ENCODE assay signal across 20 mouse cellular contexts in the genomic region with DNA sequence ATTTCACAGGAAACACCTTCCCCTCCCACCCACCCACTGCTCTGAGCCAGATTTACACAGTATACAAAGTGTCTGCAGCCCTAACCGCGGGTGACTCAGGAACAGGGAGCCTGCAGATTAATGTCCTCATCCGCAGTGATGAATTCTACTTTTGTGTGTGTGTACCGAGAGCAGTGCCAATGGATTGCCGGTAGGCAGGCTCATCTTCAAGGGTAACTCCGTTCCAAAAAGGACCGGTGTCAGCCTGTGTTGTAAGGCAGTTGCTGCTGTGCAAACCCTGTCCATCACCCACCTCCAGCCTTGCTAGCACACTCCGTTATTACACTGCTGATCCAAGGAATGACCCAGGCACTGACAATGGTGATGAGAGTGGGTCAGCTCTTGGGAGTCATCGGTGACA.
A peak's percentile ranks its signal among the peaks of the same experiment; 100 is the strongest.
DNase-seq lines count a peak whose midpoint lies in the region; ATAC-seq and TF ChIP-seq lines count a peak whose summit lies in the region.
"Had no signal": no experiment of that assay in that cellular context is flagged by ENCODE, and none has a peak within 500 bp of the region (broad histone marks: within the 10 kb centered on the region; RNA-seq: fewer than 3 reads in every experiment).

No protein-coding gene starts in this region.

- peaks cover 34% of the 10 kb centered on the region for H3K4me1 ChIP-seq in intestine, embryonic 14.5 days (replicated peaks; ENCODE audit: control insufficient read depth, insufficient read depth, low read length)
- H3K4me1 ChIP-seq in intestine, postnatal 0 days (replicated peaks; ENCODE audit: control insufficient read depth, insufficient read depth, low read length) = no peaks in the 10 kb centered on the region
- H3K4me1 ChIP-seq in stomach, embryonic 14.5 days (ENCODE audit: control insufficient read depth, insufficient read depth, low read length) = peaks cover 30% of the 10 kb centered on the region
- H3K4me1 ChIP-seq in stomach, postnatal 0 days (replicated peaks; ENCODE audit: control insufficient read depth, insufficient read depth) = no peaks in the 10 kb centered on the region
- H3K4me1 ChIP-seq in hindbrain, embryonic 16.5 days (ENCODE audit: control insufficient read depth, insufficient read depth, low read depth, low read length) = peaks cover 3% of the 10 kb centered on the region; the same call in 1 of the 2 replicates
- H3K4me1 ChIP-seq: megakaryocyte, embryonic 14.5 days had no signal

- no peak for DNase-seq in intestine, embryonic 14.5 days (ENCODE audit: low spot score)
- DNase-seq in stomach, postnatal 0 days (ENCODE audit: low spot score) = no peak
- no peak for DNase-seq in embryo, embryonic 10 days (ENCODE audit: low spot score)
- DNase-seq: cerebellum, adult 9-10 months; forebrain, postnatal 0 days; heart, postnatal 36 days; kidney, adult 11 months; kidney, postnatal 4 days; layer of hippocampus, adult 9-11 months; left cerebral cortex, postnatal 4 days; liver, postnatal 0 days; lung, postnatal 14 days; thymus, postnatal 36 days had no signal

- no peak for ATAC-seq in intestine, embryonic 14.5 days (replicated peaks; ENCODE audit: low FRiP score, low TSS enrichment, low read depth)
- no peak for ATAC-seq in intestine, postnatal 0 days
- no peak for ATAC-seq in stomach, embryonic 14.5 days (ENCODE audit: insufficient number of reproducible peaks, insufficient read depth, low FRiP score, low read depth)
- no peak for ATAC-seq in stomach, postnatal 0 days (ENCODE audit: low FRiP score, low TSS enrichment)
- ATAC-seq in hindbrain, embryonic 16.5 days = 0 out of 2 replicates have a peak, but pooled peaks have one; percentile 32
- ATAC-seq in erythroid progenitor cell, adult 5-6 weeks (replicated peaks; ENCODE audit: low FRiP score, poor library complexity, severe bottlenecking) = no peak
- ATAC-seq: forebrain, postnatal 0 days; liver, postnatal 0 days; midbrain, embryonic 16.5 days had no signal

- no peak for TF ChIP-seq EP300 in stomach, postnatal 0 days (optimal IDR thresholded peaks at IDR 0.05)

- peak overlapping the region; percentile 41 for H3K9ac ChIP-seq in intestine, embryonic 14.5 days (ENCODE audit: low read length)
- H3K9ac ChIP-seq in intestine, postnatal 0 days (ENCODE audit: low read depth, low read length) = no peak overlapping the region
- H3K9ac ChIP-seq in stomach, embryonic 14.5 days (replicated peaks; ENCODE audit: low read depth, low read length) = no peak overlapping the region
- H3K9ac ChIP-seq in stomach, postnatal 0 days (ENCODE audit: low read length) = no peak overlapping the region
- no peak overlapping the region for H3K9ac ChIP-seq in hindbrain, embryonic 16.5 days (ENCODE audit: low read depth, low read length)
- H3K9ac ChIP-seq: forebrain, postnatal 0 days; liver, postnatal 0 days had no signal

- peak overlapping the region; percentile 45 for H3K4me2 ChIP-seq in intestine, embryonic 14.5 days (ENCODE audit: low read length)
- no peak overlapping the region for H3K4me2 ChIP-seq in intestine, postnatal 0 days (replicated peaks; ENCODE audit: low read depth)
- peak overlapping the region; percentile 19 for H3K4me2 ChIP-seq in stomach, embryonic 14.5 days (replicated peaks; ENCODE audit: low read depth, low read length)
- no peak overlapping the region for H3K4me2 ChIP-seq in stomach, postnatal 0 days (replicated peaks; ENCODE audit: low read depth)
- H3K4me2 ChIP-seq in hindbrain, embryonic 16.5 days (ENCODE audit: low read length) = no peak overlapping the region

- peak overlapping the region; percentile 76 for H3K27ac ChIP-seq in intestine, embryonic 14.5 days (ENCODE audit: low read depth)
- no peak overlapping the region for H3K27ac ChIP-seq in intestine, postnatal 0 days (ENCODE audit: low read depth, low read length)
- H3K27ac ChIP-seq in stomach, embryonic 14.5 days (ENCODE audit: low read length) = peak overlapping the region; percentile 61; the same call in 1 of the 2 replicates
- H3K27ac ChIP-seq in stomach, postnatal 0 days (replicated peaks) = no peak overlapping the region
- H3K27ac ChIP-seq in hindbrain, embryonic 16.5 days (ENCODE audit: low read depth, low read length) = no peak overlapping the region
- H3K27ac ChIP-seq: left cerebral cortex, adult 2 months had no signal

- H3K9me3 ChIP-seq in intestine, embryonic 14.5 days (ENCODE audit: control insufficient read depth, low read length) = no peaks in the 10 kb centered on the region
- no peaks in the 10 kb centered on the region for H3K9me3 ChIP-seq in intestine, postnatal 0 days (ENCODE audit: control insufficient read depth)
- no peaks in the 10 kb centered on the region for H3K9me3 ChIP-seq in stomach, embryonic 14.5 days (ENCODE audit: control insufficient read depth, low read depth, low read length)
- H3K9me3 ChIP-seq in stomach, postnatal 0 days (ENCODE audit: control insufficient read depth, low read length) = no peaks in the 10 kb centered on the region
- H3K9me3 ChIP-seq in hindbrain, embryonic 16.5 days (ENCODE audit: control insufficient read depth, low read length) = no peaks in the 10 kb centered on the region

- WGBS in intestine, embryonic 14.5 days = 22% methylated on average over 9 of the region's 9 CpGs
- WGBS in intestine, postnatal 0 days = 51% methylated on average over 9 of the region's 9 CpGs
- 22% methylated on average over 9 of the region's 9 CpGs for WGBS in stomach, embryonic 14.5 days
- 34% methylated on average over 9 of the region's 9 CpGs for WGBS in stomach, postnatal 0 days
- WGBS in hindbrain, embryonic 16.5 days = 54% methylated on average over 9 of the region's 9 CpGs

- H3K27me3 ChIP-seq in intestine, embryonic 14.5 days (replicated peaks; ENCODE audit: control insufficient read depth, insufficient read depth, low read length) = no peaks in the 10 kb centered on the region
- H3K27me3 ChIP-seq in intestine, postnatal 0 days (replicated peaks; ENCODE audit: control insufficient read depth, insufficient read depth, low read length) = no peaks in the 10 kb centered on the region
- H3K27me3 ChIP-seq in stomach, embryonic 14.5 days (ENCODE audit: control insufficient read depth, insufficient read depth, low read length) = no peaks in the 10 kb centered on the region
- H3K27me3 ChIP-seq in stomach, postnatal 0 days (ENCODE audit: control insufficient read depth, insufficient read depth, low read length) = no peaks in the 10 kb centered on the region
- H3K27me3 ChIP-seq in hindbrain, embryonic 16.5 days (replicated peaks; ENCODE audit: control insufficient read depth, insufficient read depth, low read length) = no peaks in the 10 kb centered on the region
- H3K27me3 ChIP-seq: megakaryocyte, embryonic 14.5 days had no signal

- no peak for TF ChIP-seq CTCF in intestine, postnatal 0 days (IDR thresholded peaks at IDR 0.05; ENCODE audit: low read depth)
- TF ChIP-seq CTCF in stomach, postnatal 0 days (IDR thresholded peaks at IDR 0.05; ENCODE audit: low read depth) = no peak

- peak overlapping the region; percentile 20 for H3K4me3 ChIP-seq in intestine, embryonic 14.5 days (ENCODE audit: low read depth, low read length)
- no peak overlapping the region for H3K4me3 ChIP-seq in intestine, postnatal 0 days (ENCODE audit: low read depth, low read length)
- peak overlapping the region; percentile 6; the same call in 1 of the 2 replicates for H3K4me3 ChIP-seq in stomach, embryonic 14.5 days (ENCODE audit: low read depth, low read length)
- H3K4me3 ChIP-seq in stomach, postnatal 0 days (ENCODE audit: low read depth, low read length) = no peak overlapping the region
- H3K4me3 ChIP-seq in hindbrain, embryonic 16.5 days (ENCODE audit: low read length) = no peak overlapping the region
- H3K4me3 ChIP-seq: left cerebral cortex, adult 2 months; megakaryocyte, embryonic 14.5 days had no signal

- no peaks in the 10 kb centered on the region for H3K36me3 ChIP-seq in intestine, embryonic 14.5 days (ENCODE audit: control insufficient read depth, insufficient read depth, low read length)
- H3K36me3 ChIP-seq in intestine, postnatal 0 days (ENCODE audit: control insufficient read depth, insufficient read depth) = no peaks in the 10 kb centered on the region
- no peaks in the 10 kb centered on the region for H3K36me3 ChIP-seq in stomach, embryonic 14.5 days (ENCODE audit: control insufficient read depth, insufficient read depth, low read length)
- H3K36me3 ChIP-seq in stomach, postnatal 0 days (ENCODE audit: control insufficient read depth, insufficient read depth, low read length) = no peaks in the 10 kb centered on the region
- H3K36me3 ChIP-seq in hindbrain, embryonic 16.5 days (ENCODE audit: control insufficient read depth, insufficient read depth, low read length) = no peaks in the 10 kb centered on the region

Comparison
In these comparisons a context has a peak if more than half of its experiments do, and no peak if none do; other contexts are left out.
1. H3K27ac ChIP-seq: peak in intestine, embryonic 14.5 days (single experiment) and stomach, embryonic 14.5 days (single experiment); none in intestine, postnatal 0 days (single experiment), stomach, postnatal 0 days (single experiment) and hindbrain, embryonic 16.5 days (single experiment).
2. H3K4me2 ChIP-seq: peak in intestine, embryonic 14.5 days (single experiment) and stomach, embryonic 14.5 days (single experiment); none in intestine, postnatal 0 days (single experiment), stomach, postnatal 0 days (single experiment) and hindbrain, embryonic 16.5 days (single experiment).
3. H3K4me3 ChIP-seq: peak in intestine, embryonic 14.5 days (single experiment) and stomach, embryonic 14.5 days (single experiment); none in intestine, postnatal 0 days (single experiment), stomach, postnatal 0 days (single experiment) and hindbrain, embryonic 16.5 days (single experiment).